Mouse (Mus musculus): Measurements from ENCODE around the gene Rfxank.

Rfxank gene

GRCm38 (mm10) chr8:70104506-70104905, 34.4 kb downstream of the Rfxank start:
- DNase-seq, result peak; percentile 75 to 80

DNA sequence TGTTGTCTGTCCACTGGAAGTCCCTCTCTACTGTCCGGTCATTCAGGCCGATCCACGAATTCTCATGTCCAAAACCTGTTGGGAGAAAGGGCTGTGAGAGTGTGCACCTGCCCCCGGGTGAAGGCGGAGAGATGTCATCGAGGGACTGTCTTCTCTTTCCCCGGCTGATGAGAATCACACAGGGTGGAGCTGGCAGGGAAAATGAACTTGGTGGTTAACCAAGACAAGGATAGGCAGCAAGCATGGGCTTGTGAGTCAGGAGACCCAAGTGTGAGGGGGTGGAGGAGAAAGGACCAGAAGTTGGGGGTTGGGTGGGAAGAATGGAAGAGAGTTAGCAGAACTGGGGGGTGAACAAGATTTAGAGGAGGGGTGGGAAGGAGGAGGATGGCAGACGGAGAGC, 38.7 kb downstream of the Rfxank start:
- no peak for DNase-seq

DNA sequence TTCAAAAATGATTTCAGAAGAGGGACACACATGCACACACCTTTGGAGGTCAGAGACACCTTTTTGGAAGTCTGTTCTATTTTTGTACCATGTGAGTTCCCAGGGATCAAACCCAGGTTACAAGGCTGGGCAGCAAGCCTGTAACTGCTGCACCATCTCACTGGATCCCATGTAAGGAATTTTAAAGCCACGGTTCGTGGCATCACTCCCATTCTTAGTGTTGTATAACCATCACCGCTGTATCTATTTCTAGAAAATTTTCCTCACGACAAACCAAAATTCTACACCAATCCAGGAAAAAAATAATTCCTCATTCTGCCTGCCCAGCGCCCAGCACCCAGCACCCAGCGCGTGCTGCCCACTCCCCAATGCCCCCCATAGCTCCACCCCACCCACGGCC, 39.7 kb downstream of the Rfxank start:
- DNase-seq, result no peak

- no peak for DNase-seq
Measured at GRCm38 (mm10) chr8:70092786-70093185, 46.2 kb downstream of the Rfxank start.

GRCm38 (mm10) chr8:70089296-70089960, 49.5 kb downstream of the Rfxank start:
- no peak for DNase-seq

DNA sequence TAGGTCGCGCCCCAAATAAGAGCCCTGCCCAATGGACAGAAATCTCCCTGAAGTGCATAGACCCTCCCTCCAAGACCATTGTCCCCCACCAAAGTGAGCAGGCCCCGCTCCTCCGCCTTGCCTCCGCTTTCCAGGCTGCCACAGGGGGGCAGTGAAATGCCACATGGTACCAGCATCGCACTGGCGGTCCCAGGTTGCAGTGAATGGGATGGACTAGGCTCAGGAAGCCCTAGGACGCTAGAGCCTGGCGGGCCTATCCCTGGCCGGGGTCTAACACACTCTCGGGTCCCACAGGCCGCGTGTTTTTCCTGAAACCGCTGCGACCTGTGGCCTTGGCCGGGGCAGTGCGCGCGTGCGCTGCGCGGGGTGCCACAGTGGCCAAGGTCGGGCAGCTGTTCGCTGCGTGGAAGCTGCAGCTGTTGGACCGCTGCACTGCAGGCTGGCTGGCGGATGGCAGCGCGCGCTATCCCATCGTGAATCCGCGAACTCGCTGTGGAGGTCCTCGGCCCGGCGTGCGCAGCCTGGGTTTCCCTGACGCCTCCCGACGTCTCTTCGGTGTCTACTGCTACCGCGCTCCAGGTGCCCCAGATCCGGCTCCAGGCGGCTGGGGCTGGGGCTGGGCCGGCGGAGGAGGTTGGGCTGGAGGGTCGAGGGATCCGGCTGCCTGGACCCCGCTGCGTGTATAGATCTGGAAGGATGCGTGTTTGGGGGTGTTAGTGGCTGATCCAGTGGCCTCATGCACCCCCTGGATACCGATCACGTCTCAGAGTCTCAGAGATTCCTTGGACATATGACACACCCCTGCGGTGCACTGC, 50.9 kb downstream of the Rfxank start:
- DNase-seq, result peak; percentile 42 to 46

- no peak for DNase-seq
Measured at GRCm38 (mm10) chr8:70087237-70087636, 51.7 kb downstream of the Rfxank start.

- DNase-seq, result no peak
Measured at GRCm38 (mm10) chr8:70086151-70086550, 52.8 kb downstream of the Rfxank start.

DNA sequence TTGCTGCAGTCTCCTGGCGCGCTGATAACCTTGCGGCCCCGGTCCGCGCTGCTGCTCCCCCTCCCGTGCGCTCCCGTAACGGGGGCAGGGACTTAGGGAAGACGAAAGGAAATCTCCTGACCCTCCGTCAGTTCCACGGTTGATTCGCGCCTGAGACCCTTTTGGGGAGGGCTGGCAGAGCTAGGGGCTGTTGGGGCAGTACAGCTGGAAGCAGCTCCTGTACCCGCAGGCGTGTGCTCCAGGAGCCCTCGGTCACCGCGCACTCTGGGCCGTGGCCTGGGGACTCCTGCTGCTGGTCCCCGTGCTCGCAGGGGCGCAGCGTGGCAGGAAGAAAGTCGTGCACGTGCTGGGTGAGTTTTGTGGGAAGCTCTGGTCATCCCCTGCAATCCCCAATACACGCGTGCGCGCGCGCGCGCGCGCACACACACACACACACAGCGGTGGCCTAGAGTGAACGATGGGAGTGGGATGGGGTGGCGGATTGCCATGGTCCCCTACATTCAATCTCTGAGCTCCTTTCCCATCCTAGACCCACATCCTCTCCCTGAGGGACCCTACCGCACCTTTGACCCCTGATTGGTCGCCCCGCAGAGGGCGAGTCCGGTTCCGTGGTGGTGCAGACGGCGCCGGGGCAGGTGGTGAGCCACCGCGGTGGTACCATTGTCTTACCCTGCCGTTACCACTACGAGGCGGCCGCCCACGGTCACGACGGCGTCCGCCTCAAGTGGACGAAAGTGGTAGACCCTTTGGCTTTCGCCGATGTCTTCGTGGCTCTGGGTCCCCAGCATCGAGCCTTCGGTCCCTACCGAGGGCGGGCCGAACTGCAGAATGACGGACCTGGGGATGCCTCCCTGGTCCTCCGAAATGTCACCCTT, 54.5 kb downstream of the Rfxank start:
- peak in 1 of 2 experiments; percentile 27 for DNase-seq

- peak in 1 of 2 experiments; percentile 13 for DNase-seq
Measured at GRCm38 (mm10) chr8:70083285-70083684, 55.7 kb downstream of the Rfxank start, which contains the start of gene Hapln4. Hapln4 (plus strand) TSS chr8:70083457.

DNA sequence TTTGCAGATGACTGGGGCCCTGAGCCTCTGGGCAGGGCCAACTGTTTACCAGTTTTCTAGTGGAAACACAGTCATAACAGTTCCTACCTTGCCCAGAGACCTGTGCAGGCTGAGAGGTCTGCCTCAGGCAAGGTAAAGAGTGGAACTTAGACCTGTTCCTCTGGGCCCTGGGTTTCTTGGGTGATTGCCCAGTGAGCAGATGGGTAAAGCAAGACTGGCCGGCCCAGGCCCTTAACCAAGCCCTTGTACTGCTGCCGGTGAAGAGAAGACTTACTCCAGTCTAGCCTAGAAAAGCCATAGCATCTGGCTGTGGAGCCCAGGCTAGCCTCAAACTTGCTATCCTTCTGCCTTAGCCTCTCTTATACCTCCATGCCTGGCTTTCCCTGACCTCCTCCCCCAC, 57.0 kb downstream of the Rfxank start:
- no peak for DNase-seq
